Mouse (Mus musculus) myocyte (in vitro differentiated cells): ENCODE measurements around the gene Ivd. TPM values are rescaled to one million over a fixed set of nuclear protein-coding genes. Genes with fewer than 3 reads are reported as not detected.

Experiments
- H3K27me3 ChIP-seq: one replicate; pipeline ENCODE4 v1.6.1; 2011; ENCODE audit not compliant: control insufficient read depth, insufficient read depth, insufficient read length
- H3K36me3 ChIP-seq: one replicate; pipeline ENCODE4 v1.6.1; 2011; ENCODE audit not compliant: control insufficient read depth, insufficient read depth
- H3K4me2 ChIP-seq: one replicate; pipeline ENCODE4 v1.6.1; 2011; ENCODE audit warnings: low read depth, control low read depth
- H3K4me3 ChIP-seq: one replicate; pipeline ENCODE4 v1.5.1; 2011; ENCODE audit warnings: mild to moderate bottlenecking, control low read depth, moderate library complexity
- H3K79me2 ChIP-seq: one replicate; pipeline ENCODE4 v1.6.1; 2011; ENCODE audit not compliant: control insufficient read depth, insufficient read depth
- H3ac ChIP-seq: one replicate; pipeline ENCODE4 v1.6.1; 2011; ENCODE audit not compliant: control insufficient read depth, insufficient read length
- CEBPB ChIP-seq: IDR thresholded peaks from 2 replicates; pipeline ENCODE4 v1.6.1; 2011; ENCODE audit warnings: mild to moderate bottlenecking, moderate library complexity; ENCODE audit not compliant: poor library complexity, insufficient read depth, severe bottlenecking
- E2F4 ChIP-seq: IDR thresholded peaks from one replicate; pipeline ENCODE4 v1.6.1; 2011; ENCODE audit warnings: mild to moderate bottlenecking, control low read depth, moderate library complexity; ENCODE audit not compliant: insufficient read depth
- MAX ChIP-seq: IDR thresholded peaks from one replicate; pipeline ENCODE4 v1.6.1; 2011; ENCODE audit warnings: low read depth, mild to moderate bottlenecking, control low read depth
- MYOD1 ChIP-seq, 3 experiments: IDR thresholded peaks; one replicate each; pipeline ENCODE4 v1.6.1; 2011; ENCODE audit warnings: control low read depth in 2 of 3, low read depth in 2 of 3, mild to moderate bottlenecking in 2 of 3, moderate library complexity in 1 of 3; ENCODE audit not compliant: insufficient read length in 2 of 3, control insufficient read depth in 1 of 3
- MYOG ChIP-seq, 3 experiments: IDR thresholded peaks; one replicate each; pipeline ENCODE4 v1.6.1; 2011; ENCODE audit warnings: control low read depth in 2 of 3, low read depth in 2 of 3, mild to moderate bottlenecking in 2 of 3; ENCODE audit not compliant: insufficient read length in 2 of 3, control insufficient read depth in 1 of 3, insufficient read depth in 1 of 3
- POLR2A ChIP-seq: IDR thresholded peaks from one replicate; pipeline ENCODE4 v1.6.1; 2011; ENCODE audit warnings: low read depth, mild to moderate bottlenecking, control low read depth, moderate library complexity; ENCODE audit not compliant: insufficient read length
- POLR2AphosphoS2 ChIP-seq: IDR thresholded peaks from one replicate; pipeline ENCODE4 v1.6.1; 2011; ENCODE audit warnings: low read depth, control low read depth; ENCODE audit not compliant: insufficient read length
- REST ChIP-seq: IDR thresholded peaks from one replicate; pipeline ENCODE4 v1.6.1; 2011; ENCODE audit warnings: mild to moderate bottlenecking, control low read depth, moderate library complexity; ENCODE audit not compliant: insufficient read depth, insufficient read length
- SRF ChIP-seq: IDR thresholded peaks from one replicate; pipeline ENCODE4 v1.6.1; 2011; ENCODE audit warnings: low read depth; ENCODE audit not compliant: control insufficient read depth, insufficient read length
- TCF12 ChIP-seq: IDR thresholded peaks from one replicate; pipeline ENCODE4 v1.6.1; 2011; ENCODE audit warnings: mild to moderate bottlenecking, control low read depth; ENCODE audit not compliant: poor library complexity, insufficient read depth, severe bottlenecking
- TCF3 ChIP-seq: IDR thresholded peaks from one replicate; pipeline ENCODE4 v1.6.1; 2011; ENCODE audit warnings: low read depth, control low read depth; ENCODE audit not compliant: insufficient read length
- USF1 ChIP-seq: IDR thresholded peaks from one replicate; pipeline ENCODE4 v1.6.1; 2011; ENCODE audit warnings: low read depth, mild to moderate bottlenecking, control low read depth, moderate library complexity
- polyA plus RNA-seq: library from polyadenylated mRNA; unstranded; fragments of >200 nt; fragmentation: generic; extraction: Trizol; gene quantifications from one replicate; pipeline ENCODE4 v1.2.1, GENCODE M21; 2012; ENCODE audit warnings: missing spikeins

Ivd gene
- polyA plus RNA-seq, 1 experiment: 35.3 TPM

- TF ChIP-seq MAX: no peak
- TF ChIP-seq USF1: no peak
- TF ChIP-seq TCF12: no peak
- no peak for TF ChIP-seq POLR2A
- no peak for TF ChIP-seq E2F4
- no peak for TF ChIP-seq CEBPB
- TF ChIP-seq SRF: no peak
- TF ChIP-seq MYOG (IDR thresholded peaks at IDR 0.05; ENCODE audit: control insufficient read depth in 1 of 3, insufficient read depth in 1 of 3, insufficient read length in 2 of 3, low read depth in 2 of 3): peak in 2 of 3 experiments; percentile 51 to 69
- peak in 1 of 3 experiments; percentile 28 for TF ChIP-seq MYOD1 (IDR thresholded peaks at IDR 0.05; ENCODE audit: control insufficient read depth in 1 of 3, insufficient read length in 2 of 3, low read depth in 2 of 3)
- H3K27me3 ChIP-seq: no peaks in the 10 kb centered on the region
- no peak overlapping the region for H3K4me3 ChIP-seq
- H3K79me2 ChIP-seq: no peaks in the 10 kb centered on the region
- H3K4me2 ChIP-seq: no peak overlapping the region
- peaks cover 6% of the 10 kb centered on the region for H3K36me3 ChIP-seq
- H3ac ChIP-seq: no peak overlapping the region
Measured at GRCm38 (mm10) chr2:118920428-118920827, 58.7 kb downstream of the Ivd start.

DNA sequence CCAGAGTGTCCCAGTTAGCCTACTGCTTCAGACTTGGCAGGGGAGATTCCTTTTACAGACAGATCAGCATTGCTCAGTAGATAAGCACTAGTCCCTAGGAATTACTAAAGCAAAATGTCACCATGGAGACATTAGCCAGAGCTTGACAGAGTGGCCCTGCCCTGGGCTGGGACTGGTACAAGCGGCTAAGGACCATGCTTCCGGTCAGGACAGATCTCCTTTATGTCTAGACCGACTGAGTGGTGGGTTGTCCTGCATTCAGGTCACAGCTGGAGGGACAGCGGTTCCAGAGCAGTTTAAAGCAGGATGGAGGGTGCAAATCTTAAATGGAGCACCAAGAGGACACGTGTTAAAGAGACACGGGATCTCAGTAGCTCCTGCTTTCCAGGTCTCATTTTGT, 64.2 kb downstream of the Ivd start:
- Histone ChIP-seq H3K36me3 (peaks cover 6% of the 10 kb centered on the region), H3K4me2 (peak overlapping the region; percentile 97), H3ac (peak overlapping the region; percentile 25), H3K4me3 (peak overlapping the region; percentile 65), H3K79me2 (no peaks in the 10 kb centered on the region), H3K27me3 (no peaks in the 10 kb centered on the region)
- TF ChIP-seq E2F4 (no peak), POLR2A (no peak), CEBPB (no peak), TCF3 (no peak), SRF (no peak), MAX (no peak), MYOD1 (IDR thresholded peaks at IDR 0.05; ENCODE audit: control insufficient read depth in 1 of 3, insufficient read length in 2 of 3, low read depth in 2 of 3) (no peak), REST (no peak), TCF12 (no peak)

DNA sequence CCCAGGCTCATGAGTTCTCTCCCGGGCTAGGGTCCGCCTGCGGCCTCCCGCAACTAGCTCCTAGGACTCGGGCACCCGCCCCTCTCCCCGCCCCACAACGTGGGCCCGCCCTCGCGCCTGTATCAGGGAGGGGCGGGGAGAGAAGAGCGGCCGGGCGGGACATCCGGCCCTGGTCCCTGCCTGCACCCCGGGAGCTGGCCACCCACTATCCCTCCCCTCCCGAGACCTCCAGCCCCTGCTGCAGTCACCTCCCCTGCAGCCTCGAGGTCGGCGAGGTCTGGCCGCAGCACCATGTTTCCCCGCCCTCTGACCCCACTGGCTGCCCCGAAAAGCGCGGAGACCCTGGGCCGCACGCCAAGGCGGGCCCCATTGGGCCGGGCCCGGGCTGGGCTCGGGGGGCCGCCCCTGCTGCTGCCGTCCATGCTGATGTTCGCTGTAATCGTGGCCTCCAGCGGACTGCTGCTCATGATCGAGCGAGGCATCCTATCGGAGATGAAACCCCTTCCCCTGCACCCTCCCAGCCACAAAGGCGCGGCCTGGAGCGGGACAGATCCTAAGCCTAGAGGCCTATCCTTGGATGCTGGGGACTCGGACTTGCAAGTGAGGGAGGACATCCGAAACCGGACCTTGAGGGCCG, 64.7 kb downstream of the Ivd start, which contains the start of gene Chst14:
Gene Chst14, plus strand, starts transcription at position 136 of the 637 bp plus-strand sequence.
- Histone ChIP-seq H3K4me3 (peak within 1 kb of the TSS; percentile 65), H3K27me3 (no peaks in the 10 kb centered on the region), H3K79me2 (no peaks in the 10 kb centered on the region), H3K36me3 (peaks cover 3% of the 10 kb centered on the region), H3ac (peak within 1 kb of the TSS; percentile 25), H3K4me2 (peak within 1 kb of the TSS; percentile 97)
- no peak for TF ChIP-seq MYOG (IDR thresholded peaks at IDR 0.05; ENCODE audit: control insufficient read depth in 1 of 3, insufficient read depth in 1 of 3, insufficient read length in 2 of 3, low read depth in 2 of 3)
- no peak for TF ChIP-seq CEBPB
- no peak for TF ChIP-seq E2F4
- TF ChIP-seq MAX: no peak
- TF ChIP-seq REST: no peak
- TF ChIP-seq SRF: no peak
- TF ChIP-seq TCF3: no peak
- no peak for TF ChIP-seq TCF12
- TF ChIP-seq POLR2A: peak; percentile 82
- peak; percentile 90 for TF ChIP-seq POLR2AphosphoS2
- peak in 1 of 3 experiments; percentile 8 for TF ChIP-seq MYOD1 (IDR thresholded peaks at IDR 0.05; ENCODE audit: control insufficient read depth in 1 of 3, insufficient read length in 2 of 3, low read depth in 2 of 3)
- no peak for TF ChIP-seq USF1

DNA sequence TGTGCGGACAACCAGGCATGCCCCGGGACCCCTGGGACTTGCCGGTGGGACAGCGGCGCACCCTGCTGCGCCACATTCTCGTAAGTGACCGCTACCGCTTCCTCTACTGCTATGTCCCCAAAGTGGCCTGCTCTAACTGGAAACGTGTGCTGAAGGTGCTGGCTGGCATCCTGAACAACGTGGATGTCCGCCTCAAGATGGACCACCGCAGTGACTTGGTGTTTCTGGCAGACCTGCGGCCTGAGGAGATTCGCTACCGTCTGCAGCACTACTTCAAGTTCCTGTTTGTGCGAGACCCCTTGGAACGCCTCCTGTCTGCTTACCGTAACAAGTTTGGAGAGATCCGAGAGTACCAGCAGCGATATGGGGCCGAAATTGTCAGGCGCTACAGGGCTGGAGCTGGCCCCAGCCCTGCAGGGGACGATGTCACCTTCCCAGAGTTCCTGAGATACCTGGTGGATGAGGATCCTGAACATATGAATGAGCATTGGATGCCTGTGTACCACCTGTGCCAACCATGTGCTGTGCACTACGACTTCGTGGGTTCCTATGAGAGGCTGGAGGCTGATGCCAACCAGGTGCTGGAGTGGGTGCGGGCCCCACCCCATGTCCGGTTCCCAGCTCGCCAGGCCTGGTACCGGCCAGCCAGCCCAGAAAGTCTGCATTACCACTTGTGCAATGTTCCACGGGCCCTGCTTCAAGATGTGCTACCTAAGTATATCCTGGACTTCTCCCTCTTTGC, 65.4 kb downstream of the Ivd start:
- Histone ChIP-seq H3K36me3 (no peaks in the 10 kb centered on the region), H3K4me2 (peak overlapping the region; percentile 97), H3ac (peak overlapping the region; percentile 25), H3K79me2 (no peaks in the 10 kb centered on the region), H3K4me3 (peak overlapping the region; percentile 65), H3K27me3 (no peaks in the 10 kb centered on the region)
- no peak for TF ChIP-seq CEBPB

Other genes starting within 250 kb of the Ivd start
- gene Pak6, start 198.7 kb upstream of the Ivd start, polyA plus RNA-seq: 0.06 TPM
- 0.01 TPM for gene Ankrd63, start 158.0 kb upstream of the Ivd start, polyA plus RNA-seq
- gene Plcb2, start 133.5 kb upstream of the Ivd start, polyA plus RNA-seq: not detected
- 10.5 TPM for gene Inafm2, start 116.2 kb upstream of the Ivd start, polyA plus RNA-seq
- gene Ccdc9b, start 99.3 kb upstream of the Ivd start, polyA plus RNA-seq: 9.0 TPM
- gene Phgr1, start 89.2 kb upstream of the Ivd start, polyA plus RNA-seq: not detected
- gene Disp2, start 82.2 kb upstream of the Ivd start, polyA plus RNA-seq: 0.06 TPM
- 42.2 TPM for gene Knstrn, start 48.0 kb upstream of the Ivd start, polyA plus RNA-seq
- gene Bahd1, start 38.4 kb downstream of the Ivd start, polyA plus RNA-seq: 12.0 TPM
- gene Chst14, start 64.5 kb downstream of the Ivd start, polyA plus RNA-seq: 25.4 TPM
- gene Ccdc32, start 167.4 kb downstream of the Ivd start, polyA plus RNA-seq: 10.3 TPM
- 3.8 TPM for gene Rpusd2, start 172.8 kb downstream of the Ivd start, polyA plus RNA-seq
- 1.4 TPM for gene Knl1, start 185.2 kb downstream of the Ivd start, polyA plus RNA-seq